Mouse (Mus musculus): ENCODE data around the gene Tnr. TPM values are rescaled to one million over a fixed set of nuclear protein-coding genes. Genes with fewer than 3 reads are reported as not detected.

The Tnr gene
- polyA plus RNA-seq, 1 experiment, result 0.13 TPM

DNA sequence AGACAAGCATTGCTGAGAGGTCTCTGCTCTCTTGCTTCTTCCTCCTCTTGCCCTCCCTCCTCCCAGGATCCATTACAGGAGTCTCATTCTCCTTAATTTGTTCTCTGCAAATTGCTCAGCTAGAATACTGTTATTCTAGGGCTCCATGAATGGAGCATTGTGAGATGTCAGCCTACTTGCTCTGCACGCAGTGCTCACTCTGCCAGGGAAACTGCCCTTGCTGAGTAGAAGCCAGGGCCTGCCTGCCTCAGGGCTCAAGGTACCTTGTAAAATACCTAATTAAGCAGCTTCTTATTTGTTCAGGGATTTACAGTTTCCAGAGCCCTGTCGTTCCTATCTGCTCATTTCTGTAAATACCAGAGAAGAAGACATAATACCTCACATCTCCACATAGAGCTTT lies 240.3 kb downstream of the Tnr start:
- 99% methylated on average over 2 of the region's 2 CpGs for WGBS
- no peak overlapping the region for H3K27ac ChIP-seq (ENCODE audit: control insufficient read depth, insufficient read depth, low read length)
- no peaks in the 10 kb centered on the region for H3K36me3 ChIP-seq (ENCODE audit: control insufficient read depth, insufficient read depth, low read length)
- H3K27me3 ChIP-seq (ENCODE audit: control insufficient read depth, insufficient read depth, low read length), result no peaks in the 10 kb centered on the region
- no peak for TF ChIP-seq POLR2A (IDR thresholded peaks at IDR 0.05; ENCODE audit: control insufficient read depth, extremely low read depth, insufficient read depth, low read length, poor library complexity)
- no peak for TF ChIP-seq CTCF (IDR thresholded peaks at IDR 0.05; ENCODE audit: borderline replicate concordance, control insufficient read depth, extremely low read depth, insufficient read depth, low read length, poor library complexity)
- no peak overlapping the region for H3K4me3 ChIP-seq (ENCODE audit: control insufficient read depth, insufficient read depth, low read length)
- peaks cover 8% of the 10 kb centered on the region for H3K4me1 ChIP-seq (replicated peaks; ENCODE audit: control insufficient read depth, insufficient read depth, low read length)
- no peak for DNase-seq

DNA sequence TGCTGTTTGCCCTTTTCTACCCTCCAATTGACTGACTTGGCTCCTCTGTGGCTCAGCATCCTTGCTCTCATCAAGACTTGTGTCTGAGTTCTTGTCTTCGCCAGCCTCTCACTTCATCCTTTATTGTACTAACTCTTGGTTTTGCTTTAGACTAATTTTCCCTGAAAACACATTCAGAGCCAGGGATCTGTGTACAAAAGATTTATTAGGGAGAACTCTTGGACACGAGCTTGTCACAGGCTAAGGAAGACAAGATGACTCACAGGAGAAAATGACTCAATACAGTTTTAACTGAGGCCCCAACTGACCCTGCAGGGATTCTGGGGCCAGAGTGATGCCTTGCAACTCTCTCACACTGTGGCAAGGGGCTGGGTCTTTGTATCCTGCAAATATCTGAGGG lies 241.3 kb downstream of the Tnr start:
- Histone ChIP-seq H3K27ac (ENCODE audit: control insufficient read depth, insufficient read depth, low read length) (no peak overlapping the region), H3K4me1 (replicated peaks; ENCODE audit: control insufficient read depth, insufficient read depth, low read length) (peaks cover 10% of the 10 kb centered on the region), H3K27me3 (ENCODE audit: control insufficient read depth, insufficient read depth, low read length) (no peaks in the 10 kb centered on the region), H3K36me3 (ENCODE audit: control insufficient read depth, insufficient read depth, low read length) (no peaks in the 10 kb centered on the region), H3K4me3 (ENCODE audit: control insufficient read depth, insufficient read depth, low read length) (no peak overlapping the region)
- TF ChIP-seq CTCF (IDR thresholded peaks at IDR 0.05; ENCODE audit: borderline replicate concordance, control insufficient read depth, extremely low read depth, insufficient read depth, low read length, poor library complexity) (no peak), POLR2A (IDR thresholded peaks at IDR 0.05; ENCODE audit: control insufficient read depth, extremely low read depth, insufficient read depth, low read length, poor library complexity) (no peak)
- no peak for DNase-seq
- 91% methylated on average over 2 of the region's 2 CpGs for WGBS

DNA sequence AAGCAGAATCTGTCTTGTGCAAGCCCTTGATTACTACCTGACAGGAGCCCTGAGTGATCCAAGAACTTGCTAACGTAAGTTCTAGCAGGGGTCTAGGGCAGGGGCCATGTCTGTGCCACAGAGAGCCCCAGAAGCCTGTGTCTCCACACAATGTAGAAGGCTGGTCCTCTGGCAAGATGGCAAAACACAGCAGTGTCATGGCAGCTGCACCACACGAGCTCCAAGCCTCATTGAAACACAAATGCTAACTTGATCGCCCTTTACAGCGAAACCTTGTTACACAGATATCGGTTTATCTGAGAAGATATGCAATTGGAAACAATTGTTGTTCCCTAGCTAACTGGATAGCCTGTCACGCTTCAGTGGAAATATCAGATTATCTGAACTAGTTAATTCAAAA lies 246.4 kb downstream of the Tnr start:
- no peak for DNase-seq
- no peak overlapping the region for H3K4me3 ChIP-seq (ENCODE audit: control insufficient read depth, insufficient read depth, low read length)
- no peak overlapping the region for H3K27ac ChIP-seq (ENCODE audit: control insufficient read depth, insufficient read depth, low read length)
- no peaks in the 10 kb centered on the region for H3K36me3 ChIP-seq (ENCODE audit: control insufficient read depth, insufficient read depth, low read length)
- WGBS, result 93% methylated on average over 6 of the region's 6 CpGs
- H3K4me1 ChIP-seq (replicated peaks; ENCODE audit: control insufficient read depth, insufficient read depth, low read length), result peaks cover 25% of the 10 kb centered on the region
- TF ChIP-seq CTCF (IDR thresholded peaks at IDR 0.05; ENCODE audit: borderline replicate concordance, control insufficient read depth, extremely low read depth, insufficient read depth, low read length, poor library complexity) (no peak), POLR2A (IDR thresholded peaks at IDR 0.05; ENCODE audit: control insufficient read depth, extremely low read depth, insufficient read depth, low read length, poor library complexity) (no peak)
- no peaks in the 10 kb centered on the region for H3K27me3 ChIP-seq (ENCODE audit: control insufficient read depth, insufficient read depth, low read length)

DNA sequence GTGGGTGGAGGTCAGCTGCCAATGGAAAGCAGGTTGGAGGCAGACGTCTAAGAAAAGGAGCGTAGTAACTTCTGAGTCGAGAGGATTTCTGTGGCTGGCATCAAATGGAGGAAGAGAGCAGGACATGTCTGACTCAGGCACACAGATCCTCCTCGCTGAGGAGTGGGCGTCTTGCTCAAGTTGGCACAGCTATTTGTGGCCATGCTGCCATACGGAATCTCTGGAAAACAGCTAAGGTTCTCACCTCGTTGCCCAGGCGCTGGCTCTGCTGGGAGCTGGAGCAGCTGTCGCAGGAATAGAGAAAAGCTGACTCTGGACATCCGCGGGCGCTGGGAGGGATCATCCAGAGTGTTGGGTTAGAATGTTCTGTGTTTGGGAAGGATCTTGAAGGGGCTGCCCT lies 250.1 kb downstream of the Tnr start:
- no peak for DNase-seq
- no peaks in the 10 kb centered on the region for H3K36me3 ChIP-seq (ENCODE audit: control insufficient read depth, insufficient read depth, low read length)
- no peaks in the 10 kb centered on the region for H3K27me3 ChIP-seq (ENCODE audit: control insufficient read depth, insufficient read depth, low read length)
- 55% methylated on average over 12 of the region's 12 CpGs for WGBS
- peaks cover 18% of the 10 kb centered on the region for H3K4me1 ChIP-seq (replicated peaks; ENCODE audit: control insufficient read depth, insufficient read depth, low read length)
- no peak overlapping the region for H3K27ac ChIP-seq (ENCODE audit: control insufficient read depth, insufficient read depth, low read length)
- H3K4me3 ChIP-seq (ENCODE audit: control insufficient read depth, insufficient read depth, low read length), result no peak overlapping the region
- TF ChIP-seq POLR2A (IDR thresholded peaks at IDR 0.05; ENCODE audit: control insufficient read depth, extremely low read depth, insufficient read depth, low read length, poor library complexity) (no peak), CTCF (IDR thresholded peaks at IDR 0.05; ENCODE audit: borderline replicate concordance, control insufficient read depth, extremely low read depth, insufficient read depth, low read length, poor library complexity) (no peak)

DNA sequence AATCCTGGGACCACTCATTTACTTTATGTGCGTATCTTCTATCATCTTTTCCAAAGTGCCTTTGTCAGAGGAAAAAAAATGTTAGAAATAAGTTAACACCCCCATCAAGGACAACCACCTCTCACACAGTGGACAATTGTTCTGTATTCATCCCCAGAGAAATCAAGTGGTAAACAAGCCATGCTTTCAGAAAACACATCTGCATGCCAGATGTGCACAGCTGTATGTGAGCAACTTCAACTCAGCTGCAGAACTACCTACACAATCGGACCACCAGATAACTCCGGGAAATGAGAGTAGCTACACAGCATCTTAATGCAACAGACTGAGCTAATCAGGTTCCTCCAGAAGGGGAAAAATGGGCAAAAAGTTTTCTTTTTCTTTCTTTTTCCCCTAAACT lies 251.6 kb downstream of the Tnr start:
- Histone ChIP-seq H3K27me3 (ENCODE audit: control insufficient read depth, insufficient read depth, low read length) (no peaks in the 10 kb centered on the region), H3K4me1 (replicated peaks; ENCODE audit: control insufficient read depth, insufficient read depth, low read length) (peaks cover 16% of the 10 kb centered on the region), H3K36me3 (ENCODE audit: control insufficient read depth, insufficient read depth, low read length) (no peaks in the 10 kb centered on the region), H3K27ac (ENCODE audit: control insufficient read depth, insufficient read depth, low read length) (no peak overlapping the region), H3K4me3 (ENCODE audit: control insufficient read depth, insufficient read depth, low read length) (no peak overlapping the region)
- TF ChIP-seq POLR2A (IDR thresholded peaks at IDR 0.05; ENCODE audit: control insufficient read depth, extremely low read depth, insufficient read depth, low read length, poor library complexity), result no peak
- TF ChIP-seq CTCF (IDR thresholded peaks at IDR 0.05; ENCODE audit: borderline replicate concordance, control insufficient read depth, extremely low read depth, insufficient read depth, low read length, poor library complexity), result no peak
- DNase-seq, result no peak
- 65% methylated on average over 3 of the region's 3 CpGs for WGBS

DNA sequence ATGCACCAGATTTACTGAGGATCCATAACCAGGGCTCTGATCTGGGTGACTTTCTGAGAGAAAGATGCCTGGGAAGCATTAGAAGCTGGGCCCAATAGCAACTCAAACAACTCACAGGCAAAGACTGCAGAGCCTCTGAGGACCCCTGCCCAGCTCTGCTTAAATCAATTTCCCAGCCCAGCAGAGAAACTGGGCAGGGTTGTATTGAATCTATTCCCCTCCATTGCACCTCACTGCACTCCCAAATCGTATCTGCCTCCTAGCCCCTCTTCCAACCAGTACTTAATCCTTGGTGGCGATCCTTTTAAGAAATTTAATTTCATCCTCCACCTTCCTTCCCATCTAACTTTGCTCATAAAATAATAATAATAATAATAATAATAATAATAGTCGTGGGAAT lies 253.5 kb downstream of the Tnr start:
- H3K36me3 ChIP-seq (ENCODE audit: control insufficient read depth, insufficient read depth, low read length), result no peaks in the 10 kb centered on the region
- TF ChIP-seq CTCF (IDR thresholded peaks at IDR 0.05; ENCODE audit: borderline replicate concordance, control insufficient read depth, extremely low read depth, insufficient read depth, low read length, poor library complexity) (no peak), POLR2A (IDR thresholded peaks at IDR 0.05; ENCODE audit: control insufficient read depth, extremely low read depth, insufficient read depth, low read length, poor library complexity) (no peak)
- H3K4me3 ChIP-seq (ENCODE audit: control insufficient read depth, insufficient read depth, low read length), result no peak overlapping the region
- no peak overlapping the region for H3K27ac ChIP-seq (ENCODE audit: control insufficient read depth, insufficient read depth, low read length)
- H3K27me3 ChIP-seq (ENCODE audit: control insufficient read depth, insufficient read depth, low read length), result no peaks in the 10 kb centered on the region
- peaks cover 16% of the 10 kb centered on the region for H3K4me1 ChIP-seq (replicated peaks; ENCODE audit: control insufficient read depth, insufficient read depth, low read length)
- DNase-seq, result no peak
- WGBS, result 95% methylated on average over 3 of the region's 3 CpGs

DNA sequence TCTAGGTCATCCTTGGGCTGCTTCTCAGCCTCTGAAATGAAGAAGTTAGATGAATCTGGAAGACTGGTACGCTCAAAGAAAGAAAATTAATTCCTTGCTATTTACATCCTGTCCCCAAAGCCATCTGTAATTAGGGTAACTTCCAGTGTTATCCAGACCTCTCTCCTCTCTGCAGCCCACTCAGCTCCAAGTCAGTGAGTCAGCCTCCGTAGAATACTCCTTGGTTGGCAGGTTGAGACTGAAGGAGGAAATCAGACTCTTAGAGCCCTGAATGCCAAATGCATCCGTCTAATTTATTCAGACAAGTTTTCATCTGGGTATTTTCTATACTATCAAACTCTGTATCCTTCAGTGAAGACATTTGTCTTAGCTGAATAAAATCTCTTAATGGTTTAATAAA lies 255.9 kb downstream of the Tnr start:
- no peak for TF ChIP-seq POLR2A (IDR thresholded peaks at IDR 0.05; ENCODE audit: control insufficient read depth, extremely low read depth, insufficient read depth, low read length, poor library complexity)
- no peak for TF ChIP-seq CTCF (IDR thresholded peaks at IDR 0.05; ENCODE audit: borderline replicate concordance, control insufficient read depth, extremely low read depth, insufficient read depth, low read length, poor library complexity)
- Histone ChIP-seq H3K36me3 (ENCODE audit: control insufficient read depth, insufficient read depth, low read length) (no peaks in the 10 kb centered on the region), H3K4me1 (replicated peaks; ENCODE audit: control insufficient read depth, insufficient read depth, low read length) (no peaks in the 10 kb centered on the region), H3K4me3 (ENCODE audit: control insufficient read depth, insufficient read depth, low read length) (no peak overlapping the region), H3K27ac (ENCODE audit: control insufficient read depth, insufficient read depth, low read length) (no peak overlapping the region), H3K27me3 (ENCODE audit: control insufficient read depth, insufficient read depth, low read length) (no peaks in the 10 kb centered on the region)
- DNase-seq, result no peak
- WGBS, result 92% methylated on average over 3 of the region's 3 CpGs
